Mouse (Mus musculus) MEL (cell line): ENCODE data around the gene Nucks1. TPM values are rescaled to one million over a fixed set of nuclear protein-coding genes. Genes with fewer than 3 reads are reported as not detected.

Experiments
- DNase-seq: peaks from one replicate; pipeline ENCODE4 v3.0.0; 2011; ENCODE audit warnings: low read depth, low spot score
- H3K27ac ChIP-seq: 2 replicates; pipeline ENCODE4 v1.5.1; 2012; ENCODE audit warnings: low read depth, mild to moderate bottlenecking, control low read depth, low read length, moderate library complexity; ENCODE audit not compliant: control insufficient read depth
- H3K27me3 ChIP-seq, 2 experiments: fragments of 150-350 bp in 1 of 2; sonication (generic) in 1 of 2; 2 replicates each; pipeline ENCODE4 v1.6.1; 2012; ENCODE audit warnings: low read length in 2 of 2, mild to moderate bottlenecking in 2 of 2, improper control_type of control experiment in 1 of 2, moderate library complexity in 1 of 2; ENCODE audit not compliant: insufficient read depth in 2 of 2, control insufficient read depth in 1 of 2
- H3K36me3 ChIP-seq, 2 experiments: 2 replicates each; pipeline ENCODE4 v1.6.1; 2012 to 2014; ENCODE audit warnings: low read length in 2 of 2, improper control_type of control experiment in 1 of 2, inconsistent platforms in 1 of 2, mild to moderate bottlenecking in 1 of 2; ENCODE audit not compliant: insufficient read depth in 2 of 2, control insufficient read depth in 1 of 2
- H3K4me1 ChIP-seq, 2 experiments: fragments of 150-350 bp in 1 of 2; sonication (generic) in 1 of 2; 2 replicates each; pipeline ENCODE4 v1.6.1; 2012; ENCODE audit warnings: low read length in 2 of 2, improper control_type of control experiment in 1 of 2, mild to moderate bottlenecking in 1 of 2; ENCODE audit not compliant: insufficient read depth in 2 of 2, control insufficient read depth in 1 of 2
- H3K4me3 ChIP-seq, 2 experiments: fragments of 150-350 bp in 1 of 2; sonication (generic) in 1 of 2; 2 replicates each; pipeline ENCODE4 v1.5.1; 2012; ENCODE audit warnings: low read depth in 2 of 2, low read length in 2 of 2, mild to moderate bottlenecking in 2 of 2, moderate library complexity in 2 of 2, control low read depth in 1 of 2, improper control_type of control experiment in 1 of 2; ENCODE audit not compliant: control insufficient read depth in 1 of 2, insufficient read depth in 1 of 2
- H3K79me2 ChIP-seq: 2 replicates; pipeline ENCODE4 v1.6.1; 2012; ENCODE audit warnings: mild to moderate bottlenecking, low read length, moderate library complexity; ENCODE audit not compliant: control insufficient read depth, poor library complexity, insufficient read depth
- H3K9ac ChIP-seq: 2 replicates; pipeline ENCODE4 v1.6.1; 2012; ENCODE audit warnings: low read depth, mild to moderate bottlenecking, control low read depth, low read length, moderate library complexity; ENCODE audit not compliant: control insufficient read depth, poor library complexity, severe bottlenecking
- H3K9me3 ChIP-seq: fragments of 150-350 bp; sonication (generic); replicated peaks from 2 replicates; pipeline ENCODE4 v1.6.1; 2012; ENCODE audit warnings: mild to moderate bottlenecking, low read length, improper control_type of control experiment, moderate library complexity; ENCODE audit not compliant: insufficient read depth
- CHD1 ChIP-seq: IDR thresholded peaks from 2 replicates; pipeline ENCODE4 v1.6.1; 2012; ENCODE audit warnings: low read depth, mild to moderate bottlenecking, inconsistent platforms, low read length, improper control_type of control experiment
- CHD2 ChIP-seq: IDR thresholded peaks from 2 replicates; pipeline ENCODE4 v1.6.1; 2011; ENCODE audit warnings: low read length, improper control_type of control experiment
- EP300 ChIP-seq, 2 experiments: IDR thresholded peaks; 2 replicates each; pipeline ENCODE4 v1.6.1; 2011; ENCODE audit warnings: improper control_type of control experiment in 2 of 2, low read length in 2 of 2, low read depth in 1 of 2, mild to moderate bottlenecking in 1 of 2
- HCFC1 ChIP-seq: IDR thresholded peaks from 2 replicates; pipeline ENCODE4 v1.6.1; 2012; ENCODE audit warnings: low read depth, mild to moderate bottlenecking, inconsistent platforms, low read length, improper control_type of control experiment, moderate library complexity
- MAFK ChIP-seq: IDR thresholded peaks from 2 replicates; pipeline ENCODE4 v1.6.1; 2011; ENCODE audit warnings: low read depth, mild to moderate bottlenecking, low read length, improper control_type of control experiment, borderline replicate concordance
- MAX ChIP-seq: IDR thresholded peaks from 2 replicates; pipeline ENCODE4 v1.6.1; 2011; ENCODE audit warnings: low read length, improper control_type of control experiment
- MAZ ChIP-seq: IDR thresholded peaks from 2 replicates; pipeline ENCODE4 v1.6.1; 2012; ENCODE audit warnings: low read depth, mild to moderate bottlenecking, inconsistent platforms, low read length, improper control_type of control experiment
- MXI1 ChIP-seq: IDR thresholded peaks from 2 replicates; pipeline ENCODE4 v1.6.1; 2011; ENCODE audit warnings: mild to moderate bottlenecking, low read depth, low read length, improper control_type of control experiment
- MYC ChIP-seq: IDR thresholded peaks from 2 replicates; pipeline ENCODE4 v1.6.1; 2011; ENCODE audit warnings: low read depth, mild to moderate bottlenecking, low read length, improper control_type of control experiment, moderate library complexity
- NELFE ChIP-seq: IDR thresholded peaks from 2 replicates; pipeline ENCODE4 v1.6.1; 2011; ENCODE audit warnings: low read depth, low read length, improper control_type of control experiment
- POLR2A ChIP-seq, 2 experiments: IDR thresholded peaks; 2 replicates each; pipeline ENCODE4 v1.6.1; 2011 to 2012; ENCODE audit warnings: low read length in 2 of 2, mild to moderate bottlenecking in 2 of 2, control low read depth in 1 of 2, improper control_type of control experiment in 1 of 2, low read depth in 1 of 2, moderate library complexity in 1 of 2; ENCODE audit not compliant: control insufficient read depth in 1 of 2, insufficient read depth in 1 of 2, poor library complexity in 1 of 2
- POLR2AphosphoS5 ChIP-seq: IDR thresholded peaks from 2 replicates; pipeline ENCODE4 v1.6.1; 2012; ENCODE audit warnings: low read depth, borderline replicate concordance, mild to moderate bottlenecking, inconsistent platforms, low read length, moderate library complexity, mixed read lengths
- RCOR1 ChIP-seq: IDR thresholded peaks from 2 replicates; pipeline ENCODE4 v1.6.1; 2012; ENCODE audit warnings: low read depth, mild to moderate bottlenecking, inconsistent platforms, low read length, improper control_type of control experiment
- UBTF ChIP-seq: IDR thresholded peaks from 2 replicates; pipeline ENCODE4 v1.6.1; 2012; ENCODE audit warnings: low read depth, mild to moderate bottlenecking, inconsistent platforms, low read length, improper control_type of control experiment, moderate library complexity, borderline replicate concordance; ENCODE audit not compliant: insufficient read depth
- USF2 ChIP-seq, 2 experiments: IDR thresholded peaks; 2 replicates each; pipeline ENCODE4 v1.6.1; 2011 to 2012; ENCODE audit warnings: improper control_type of control experiment in 2 of 2, low read length in 2 of 2, borderline replicate concordance in 1 of 2, inconsistent platforms in 1 of 2, low read depth in 1 of 2, mild to moderate bottlenecking in 1 of 2; ENCODE audit not compliant: insufficient read depth in 1 of 2
- ZKSCAN1 ChIP-seq: IDR thresholded peaks from 2 replicates; pipeline ENCODE4 v1.6.1; 2012; ENCODE audit warnings: low read depth, mild to moderate bottlenecking, inconsistent platforms, low read length, improper control_type of control experiment, moderate library complexity
- ZMIZ1 ChIP-seq: IDR thresholded peaks from 2 replicates; pipeline ENCODE4 v1.6.1; 2012; ENCODE audit warnings: low read depth, mild to moderate bottlenecking, inconsistent platforms, low read length, improper control_type of control experiment, moderate library complexity
- polyA plus RNA-seq, 2 experiments: library from polyadenylated mRNA; stranded (reverse) in 1 of 2; unstranded in 1 of 2; fragments of >175 nt in 1 of 2; fragments of >200 nt in 1 of 2; gene quantifications; 2 replicates each; pipeline versions ENCODE4 v1.2.1 to v1.2.4; 2012; ENCODE audit warnings: low replicate concordance in 2 of 2, low read depth in 1 of 2; ENCODE audit not compliant: insufficient read length in 2 of 2, insufficient read depth in 1 of 2, missing spikeins in 1 of 2
- total RNA-seq: library from RNA; depleted of rRNA; stranded (reverse); fragments of 300-350 nt; gene quantifications from 2 replicates; pipeline ENCODE4 v1.2.3, GENCODE M21; 2012

The Nucks1 gene
- total and polyA plus RNA-seq, 3 experiments: 53.7 to 113 (median 84.0) TPM

DNA sequence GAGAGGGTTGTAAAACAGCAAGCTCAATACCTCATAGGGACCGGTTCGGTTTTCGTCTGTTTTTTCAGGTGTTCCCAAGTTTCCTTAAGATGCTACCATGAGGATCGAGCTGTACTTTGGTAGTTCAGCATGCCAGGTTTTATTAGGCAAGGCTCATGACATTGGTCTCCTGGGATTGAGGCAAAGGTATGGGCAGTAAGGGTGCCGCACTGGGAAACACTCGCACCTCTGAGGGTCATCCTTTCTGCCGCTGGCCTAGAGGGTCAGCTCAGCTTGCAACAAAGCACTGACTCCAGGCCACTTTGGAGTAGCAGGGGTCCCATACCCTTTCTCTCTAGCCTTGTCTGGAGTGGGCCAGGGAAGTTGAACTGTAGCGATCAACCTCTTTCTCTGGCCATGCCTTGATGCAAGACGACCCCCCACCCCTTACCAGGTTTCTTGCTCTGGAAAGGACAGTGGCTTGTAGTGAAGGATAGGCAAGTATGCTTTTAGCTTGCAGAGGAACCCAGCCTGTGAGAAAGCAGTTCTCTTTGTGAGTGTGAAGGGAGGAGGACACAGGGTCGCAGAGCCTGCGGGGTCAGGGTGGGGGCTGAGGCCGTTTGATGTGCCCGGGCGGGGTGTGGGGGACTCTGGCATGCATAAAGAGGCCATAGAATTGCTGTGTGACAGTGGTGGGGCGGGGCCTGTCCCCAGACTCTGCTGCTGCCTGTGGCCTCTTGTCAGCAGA lies 61.6 kb downstream of the Nucks1 start:
- no peaks in the 10 kb centered on the region for H3K9me3 ChIP-seq
- TF ChIP-seq RCOR1 (no peak), CHD2 (no peak), ZMIZ1 (no peak), MAX (no peak), NELFE (no peak), POLR2AphosphoS5 (no peak), MYC (no peak), MAFK (no peak), UBTF (no peak), EP300 (IDR thresholded peaks at IDR 0.05; ENCODE audit: low read depth in 1 of 2, low read length in 2 of 2) (no peak), HCFC1 (no peak), CHD1 (no peak), ZKSCAN1 (no peak)
- TF ChIP-seq, all 39 proteins: peak for 0
- Histone ChIP-seq H3K36me3 (peaks cover 10 to 15% of the 10 kb centered on the region in 2 experiments), H3K27me3 (no peaks in the 10 kb centered on the region), H3K27ac (no peak overlapping the region), H3K4me3 (no peak overlapping the region), H3K9ac (no peak overlapping the region), H3K79me2 (peaks cover 76% of the 10 kb centered on the region), H3K4me1 (peaks cover 17 to 19% of the 10 kb centered on the region in 2 experiments)
- DNase-seq: no peak

DNA sequence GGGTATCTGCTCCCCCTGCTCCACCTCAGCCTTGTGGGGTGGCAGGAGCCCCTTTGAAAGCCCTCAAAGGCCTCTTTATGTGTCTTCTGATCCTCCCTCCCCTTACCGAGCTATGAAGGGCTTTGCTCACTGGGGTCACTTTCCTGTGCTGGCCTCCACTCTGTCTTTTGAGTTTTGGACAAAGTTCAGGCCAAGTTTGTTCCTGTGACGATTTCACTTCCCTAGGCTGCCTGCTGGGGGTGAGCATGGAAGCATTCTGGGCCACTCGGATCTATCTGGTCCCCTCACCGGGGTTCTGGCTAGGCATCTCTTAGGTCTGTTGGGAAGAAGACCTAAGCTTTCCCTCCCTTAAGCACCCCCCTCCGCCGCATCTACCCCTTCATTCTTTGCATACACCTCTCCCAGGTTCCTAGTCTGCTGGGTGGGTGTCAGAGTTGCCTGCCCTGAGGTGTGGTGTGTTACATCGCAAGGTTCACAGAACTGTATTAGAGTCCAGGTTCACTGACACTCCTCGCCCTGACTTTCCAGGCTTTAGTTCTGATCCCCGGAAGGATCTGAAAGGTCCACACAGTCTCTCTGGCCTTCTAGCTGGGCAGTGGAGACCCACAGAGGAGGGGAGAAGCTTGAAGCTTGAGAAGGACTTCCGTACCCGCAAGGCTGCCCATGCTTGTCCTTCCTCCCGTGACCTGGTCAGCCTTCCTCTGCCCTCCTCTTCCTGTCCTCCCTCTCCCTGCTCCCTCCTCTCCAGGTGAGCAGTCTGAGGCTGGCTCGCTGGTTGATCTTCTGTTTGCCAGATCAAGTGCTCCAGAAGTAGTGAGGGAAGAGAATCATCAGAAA lies 62.4 kb downstream of the Nucks1 start:
- H3K79me2 ChIP-seq: peaks cover 68% of the 10 kb centered on the region
- H3K36me3 ChIP-seq: peaks cover 3 to 15% of the 10 kb centered on the region in 2 experiments
- no peaks in the 10 kb centered on the region for H3K9me3 ChIP-seq
- peaks cover 11 to 13% of the 10 kb centered on the region in 2 experiments for H3K4me1 ChIP-seq
- H3K27me3 ChIP-seq: no peaks in the 10 kb centered on the region
- H3K4me3 ChIP-seq: no peak overlapping the region
- H3K27ac ChIP-seq: no peak overlapping the region
- no peak for DNase-seq
- TF ChIP-seq POLR2A (IDR thresholded peaks at IDR 0.05; ENCODE audit: control insufficient read depth in 1 of 2, insufficient read depth in 1 of 2, low read depth in 1 of 2, low read length in 2 of 2, poor library complexity in 1 of 2) (no peak), MAZ (no peak), MAX (no peak), MXI1 (no peak), USF2 (IDR thresholded peaks at IDR 0.05; ENCODE audit: borderline replicate concordance in 1 of 2, insufficient read depth in 1 of 2, low read depth in 1 of 2, low read length in 2 of 2) (no peak)
- H3K9ac ChIP-seq: no peak overlapping the region
